Mouse (Mus musculus): ENCODE data around the gene Gm8267. TPM values are rescaled to one million over a fixed set of nuclear protein-coding genes. Genes with fewer than 3 reads are reported as not detected.

Gm8267 gene
- not detected for polyA plus RNA-seq (2014; fragmentation: Illumina TruSeq; extraction: RNeasy Lipid Tissue Mini Kit (QIAGEN cat#74804); ENCODE audit: low read depth, low replicate concordance)

GRCm38 (mm10) chr14:44750240-44750639 lies at the start of gene Gm8267:
Gene Gm8267 (minus strand): TSS chr14:44750340.

DNA sequence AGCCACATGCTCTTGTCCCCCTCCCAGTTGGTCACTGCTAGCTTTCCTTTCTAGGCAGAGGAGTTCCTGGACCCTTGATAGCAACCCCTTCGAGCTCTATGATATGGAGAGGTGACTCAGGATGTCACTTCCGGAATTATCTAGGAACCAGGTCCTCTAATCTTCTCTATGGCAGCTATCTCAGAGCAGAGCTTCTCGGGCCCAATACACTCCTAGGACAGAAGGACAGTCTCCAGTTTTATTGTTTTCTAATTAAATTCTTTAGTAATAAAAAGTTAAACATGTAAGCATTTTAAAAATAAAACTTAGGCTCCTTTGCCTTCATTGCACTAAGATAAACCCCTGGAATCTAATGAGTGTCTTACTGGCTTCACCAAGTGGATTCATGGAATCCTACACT lies 43.8 kb downstream of the Gm8267 start, which contains the start of gene Gm8257:
TSS of gene Gm8257 (minus strand) at position 101 of the 400 bp plus-strand sequence.

Other genes starting within 250 kb of the Gm8267 start
- gene Gm17093, start 232.1 kb downstream of the Gm8267 start, polyA plus RNA-seq (2014; fragmentation: Illumina TruSeq; extraction: RNeasy Lipid Tissue Mini Kit (QIAGEN cat#74804); ENCODE audit: low read depth, low replicate concordance), result not detected
- gene Gm8247, start 167.2 kb downstream of the Gm8267 start, polyA plus RNA-seq (2014; fragmentation: Illumina TruSeq; extraction: RNeasy Lipid Tissue Mini Kit (QIAGEN cat#74804); ENCODE audit: low read depth, low replicate concordance), result not detected
- gene Gm5624, start 122.4 kb downstream of the Gm8267 start, polyA plus RNA-seq (2014; fragmentation: Illumina TruSeq; extraction: RNeasy Lipid Tissue Mini Kit (QIAGEN cat#74804); ENCODE audit: low read depth, low replicate concordance), result not detected
- not detected for gene Gm8257, start 43.9 kb downstream of the Gm8267 start, polyA plus RNA-seq (2014; fragmentation: Illumina TruSeq; extraction: RNeasy Lipid Tissue Mini Kit (QIAGEN cat#74804); ENCODE audit: low read depth, low replicate concordance)
- gene Ptgdr, start 109.0 kb upstream of the Gm8267 start, polyA plus RNA-seq (2014; fragmentation: Illumina TruSeq; extraction: RNeasy Lipid Tissue Mini Kit (QIAGEN cat#74804); ENCODE audit: low read depth, low replicate concordance), result not detected
- gene Ptger2, start 237.9 kb upstream of the Gm8267 start, polyA plus RNA-seq (2014; fragmentation: Illumina TruSeq; extraction: RNeasy Lipid Tissue Mini Kit (QIAGEN cat#74804); ENCODE audit: low read depth, low replicate concordance), result 3.0 TPM

Measured in sigmoid colon, adult 10 weeks (tissue).